In the genomic region with DNA sequence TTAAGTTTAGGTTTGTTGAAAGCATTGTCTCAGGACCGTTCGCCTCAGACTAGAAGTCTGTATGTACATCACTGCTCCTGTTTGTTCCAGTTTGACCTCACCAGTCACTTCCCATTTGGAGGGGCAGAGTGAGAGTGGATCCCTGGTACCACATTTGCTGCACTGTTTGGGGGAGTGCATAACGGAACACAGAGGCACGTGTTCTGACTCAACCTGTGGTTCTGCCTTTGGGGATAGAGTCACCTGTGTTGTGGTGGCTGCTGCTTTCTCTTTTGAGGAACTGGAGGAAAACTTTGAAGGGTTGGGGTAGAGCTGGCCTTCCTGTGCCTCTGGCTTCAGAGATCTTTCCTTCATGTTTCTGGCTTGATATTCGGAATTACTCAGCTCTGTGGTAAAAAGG, we compare ENCODE assay signal across 11 mouse cellular contexts. TPM values are rescaled to one million over a fixed set of nuclear protein-coding genes. Genes with fewer than 3 reads are reported as not detected.
A peak's percentile ranks its signal among the peaks of the same experiment; 100 is the strongest.
DNase-seq lines count a peak whose midpoint lies in the region; ATAC-seq lines count a peak whose summit lies in the region.
"Had no signal": no experiment of that assay in that cellular context is flagged by ENCODE, and none has a peak within 500 bp of the region (broad histone marks: within the 10 kb centered on the region; RNA-seq: fewer than 3 reads in every experiment).

No protein-coding gene starts in this region.

- H3K36me3 ChIP-seq in kidney, embryonic 16.5 days (ENCODE audit: insufficient read depth, low read length), result no peaks in the 10 kb centered on the region; the same call in 1 of the 2 replicates
- no peaks in the 10 kb centered on the region for H3K36me3 ChIP-seq in embryonic facial prominence, embryonic 15.5 days
- H3K36me3 ChIP-seq in intestine, embryonic 16.5 days (ENCODE audit: control insufficient read depth, insufficient read depth, low read length), result no peaks in the 10 kb centered on the region
- H3K36me3 ChIP-seq in neural tube, embryonic 12.5 days, result peaks cover 14% of the 10 kb centered on the region
- H3K36me3 ChIP-seq: G1E had no signal

- H3K9ac ChIP-seq in kidney, embryonic 16.5 days (replicated peaks; ENCODE audit: low read length), result peak overlapping the region; percentile 100; the same call in 1 of the 2 replicates
- no peak overlapping the region for H3K9ac ChIP-seq in embryonic facial prominence, embryonic 15.5 days
- no peak overlapping the region; the same call in 1 of the 2 replicates for H3K9ac ChIP-seq in intestine, embryonic 16.5 days (ENCODE audit: low read depth, low read length)
- H3K9ac ChIP-seq in neural tube, embryonic 12.5 days, result peak overlapping the region; percentile 99; the same call in 1 of the 2 replicates

- ATAC-seq in kidney, embryonic 16.5 days (ENCODE audit: low FRiP score, low TSS enrichment), result no peak
- no peak for ATAC-seq in embryonic facial prominence, embryonic 15.5 days (ENCODE audit: insufficient number of reproducible peaks, low FRiP score, low TSS enrichment, low read depth)
- ATAC-seq in intestine, embryonic 16.5 days, result no peak
- no peak for ATAC-seq in neural tube, embryonic 12.5 days (ENCODE audit: low FRiP score, low read depth)

- DNase-seq in kidney, postnatal 10 days, result no peak
- no peak for DNase-seq in urinary bladder, adult 2 months (ENCODE audit: low spot score)
- DNase-seq in spleen, adult 12 weeks (ENCODE audit: low spot score), result no peak
- DNase-seq in right cerebral cortex, adult 2 months (ENCODE audit: low spot score in 2 of 2), result no peak
- DNase-seq: gastrocnemius, postnatal 25 days had no signal

- H3K4me2 ChIP-seq in kidney, embryonic 16.5 days (replicated peaks; ENCODE audit: low read depth, low read length), result peak overlapping the region; percentile 96
- peak overlapping the region; percentile 88 for H3K4me2 ChIP-seq in embryonic facial prominence, embryonic 15.5 days (replicated peaks)
- peak overlapping the region; percentile 98; the same call in 1 of the 2 replicates for H3K4me2 ChIP-seq in intestine, embryonic 16.5 days (ENCODE audit: low read depth, low read length)
- peak overlapping the region; percentile 65 for H3K4me2 ChIP-seq in neural tube, embryonic 12.5 days (replicated peaks)

- H3K4me3 ChIP-seq in kidney, embryonic 16.5 days (ENCODE audit: low read length), result peak overlapping the region; percentile 88
- 0 out of 2 replicates have a peak overlapping the region, but pooled peaks have one; percentile 81 for H3K4me3 ChIP-seq in embryonic facial prominence, embryonic 15.5 days (replicated peaks)
- peak overlapping the region; percentile 77; the same call in 1 of the 2 replicates for H3K4me3 ChIP-seq in intestine, embryonic 16.5 days (ENCODE audit: low read length)
- peak overlapping the region; percentile 95 for H3K4me3 ChIP-seq in neural tube, embryonic 12.5 days

- peaks cover 47% of the 10 kb centered on the region for H3K4me1 ChIP-seq in kidney, embryonic 16.5 days (ENCODE audit: insufficient read depth, low read length)
- peaks cover 39% of the 10 kb centered on the region for H3K4me1 ChIP-seq in embryonic facial prominence, embryonic 15.5 days
- H3K4me1 ChIP-seq in intestine, embryonic 16.5 days (ENCODE audit: control insufficient read depth, insufficient read depth, low read length), result peaks cover 18% of the 10 kb centered on the region
- peaks cover 47% of the 10 kb centered on the region for H3K4me1 ChIP-seq in neural tube, embryonic 12.5 days

- 57% methylated on average over 5 of the region's 5 CpGs for WGBS in kidney, embryonic 16.5 days
- WGBS in embryonic facial prominence, embryonic 15.5 days, result 59% methylated on average over 5 of the region's 5 CpGs
- 74% methylated on average over 5 of the region's 5 CpGs for WGBS in intestine, embryonic 16.5 days
- 72% methylated on average over 5 of the region's 5 CpGs for WGBS in neural tube, embryonic 12.5 days

- H3K27ac ChIP-seq in kidney, embryonic 16.5 days (ENCODE audit: low read length), result no peak overlapping the region
- no peak overlapping the region for H3K27ac ChIP-seq in embryonic facial prominence, embryonic 15.5 days (replicated peaks)
- no peak overlapping the region for H3K27ac ChIP-seq in intestine, embryonic 16.5 days (ENCODE audit: low read length)
- no peak overlapping the region for H3K27ac ChIP-seq in neural tube, embryonic 12.5 days

- no peaks in the 10 kb centered on the region for H3K9me3 ChIP-seq in kidney, embryonic 16.5 days (ENCODE audit: low read length)
- no peaks in the 10 kb centered on the region for H3K9me3 ChIP-seq in embryonic facial prominence, embryonic 15.5 days (replicated peaks)
- no peaks in the 10 kb centered on the region for H3K9me3 ChIP-seq in intestine, embryonic 16.5 days (ENCODE audit: control insufficient read depth, low read length)
- no peaks in the 10 kb centered on the region for H3K9me3 ChIP-seq in neural tube, embryonic 12.5 days

- H3K27me3 ChIP-seq in kidney, embryonic 16.5 days (ENCODE audit: insufficient read depth, low read length), result no peaks in the 10 kb centered on the region
- no peaks in the 10 kb centered on the region for H3K27me3 ChIP-seq in embryonic facial prominence, embryonic 15.5 days
- H3K27me3 ChIP-seq in intestine, embryonic 16.5 days (replicated peaks; ENCODE audit: control insufficient read depth, insufficient read depth, low read length), result no peaks in the 10 kb centered on the region
- H3K27me3 ChIP-seq in neural tube, embryonic 12.5 days (replicated peaks), result no peaks in the 10 kb centered on the region

RNA-seq across cellular contexts. Expression of gene Acvr2b, which starts 2.2 kb away (rescaled TPM):
- polyA plus RNA-seq in kidney, embryonic 16.5 days (2015; fragmentation: Nextera tagmentation; extraction: Ambion mirVana), result 18.7 and 23.6 TPM in 2 replicates
- polyA plus RNA-seq in embryonic facial prominence, embryonic 15.5 days (2015; fragmentation: Nextera tagmentation; extraction: Ambion mirVana), result 20.8 and 21.4 TPM in 2 replicates
- polyA plus RNA-seq in intestine, embryonic 16.5 days (2015; fragmentation: Nextera tagmentation; extraction: Ambion mirVana), result 6.3 and 8.4 TPM in 2 replicates
- 100 and 107 TPM in 2 replicates for polyA plus RNA-seq in neural tube, embryonic 12.5 days (2016; fragmentation: Nextera tagmentation; extraction: Ambion mirVana)
- polyA plus RNA-seq in urinary bladder, adult 2 months (2012; rRNA removed), result 2.3 and 3.7 TPM in 2 replicates

RNA-seq across cellular contexts. Expression of gene Slc22a14, which starts 38.7 kb away (rescaled TPM):
- polyA plus RNA-seq in kidney, embryonic 16.5 days (2015; fragmentation: Nextera tagmentation; extraction: Ambion mirVana), result 0.08 and 0.12 TPM in 2 replicates
- polyA plus RNA-seq in embryonic facial prominence, embryonic 15.5 days (2015; fragmentation: Nextera tagmentation; extraction: Ambion mirVana), result 0.08 TPM in 1 of 2 replicates, not detected in the other
- polyA plus RNA-seq in intestine, embryonic 16.5 days (2015; fragmentation: Nextera tagmentation; extraction: Ambion mirVana), result 0.10 and 0.16 TPM in 2 replicates
- polyA plus RNA-seq in neural tube, embryonic 12.5 days (2016; fragmentation: Nextera tagmentation; extraction: Ambion mirVana), result not detected in 2 replicates
- 0.16 and 0.40 TPM in 2 replicates for polyA plus RNA-seq in urinary bladder, adult 2 months (2012; rRNA removed)
- polyA plus RNA-seq: G1E; liver, adult 2 months had no signal

RNA-seq across cellular contexts. Expression of gene Exog, which starts 40.7 kb away (rescaled TPM):
- polyA plus RNA-seq in kidney, embryonic 16.5 days (2015; fragmentation: Nextera tagmentation; extraction: Ambion mirVana), result 24.8 and 27.9 TPM in 2 replicates
- polyA plus RNA-seq in embryonic facial prominence, embryonic 15.5 days (2015; fragmentation: Nextera tagmentation; extraction: Ambion mirVana), result 25.6 TPM in 2 replicates
- polyA plus RNA-seq in intestine, embryonic 16.5 days (2015; fragmentation: Nextera tagmentation; extraction: Ambion mirVana), result 15.3 and 17.5 TPM in 2 replicates
- polyA plus RNA-seq in neural tube, embryonic 12.5 days (2016; fragmentation: Nextera tagmentation; extraction: Ambion mirVana), result 43.5 and 44.4 TPM in 2 replicates
- 4.8 and 5.7 TPM in 2 replicates for polyA plus RNA-seq in urinary bladder, adult 2 months (2012; rRNA removed)

RNA-seq across cellular contexts. Expression of gene Xylb, which starts 46.9 kb away (rescaled TPM):
- 34.7 and 35.8 TPM in 2 replicates for polyA plus RNA-seq in kidney, embryonic 16.5 days (2015; fragmentation: Nextera tagmentation; extraction: Ambion mirVana)
- 5.5 and 7.7 TPM in 2 replicates for polyA plus RNA-seq in embryonic facial prominence, embryonic 15.5 days (2015; fragmentation: Nextera tagmentation; extraction: Ambion mirVana)
- polyA plus RNA-seq in intestine, embryonic 16.5 days (2015; fragmentation: Nextera tagmentation; extraction: Ambion mirVana), result 17.4 and 18.5 TPM in 2 replicates
- polyA plus RNA-seq in neural tube, embryonic 12.5 days (2016; fragmentation: Nextera tagmentation; extraction: Ambion mirVana), result 4.5 and 6.5 TPM in 2 replicates
- 1.4 and 1.6 TPM in 2 replicates for polyA plus RNA-seq in urinary bladder, adult 2 months (2012; rRNA removed)

Comparison
In these comparisons a context has a peak if more than half of its experiments do, and no peak if none do; other contexts are left out.
1. H3K9ac ChIP-seq: peak in kidney, embryonic 16.5 days (single experiment) and neural tube, embryonic 12.5 days (single experiment); none in embryonic facial prominence, embryonic 15.5 days (single experiment) and intestine, embryonic 16.5 days (single experiment).
2. Peak in every context shown above with its lines, with median percentiles within 50 percentile points of each other: H3K4me2 ChIP-seq and H3K4me3 ChIP-seq.